Comparison of ENCODE assay signal across 9 mouse cellular contexts in the genomic region with DNA sequence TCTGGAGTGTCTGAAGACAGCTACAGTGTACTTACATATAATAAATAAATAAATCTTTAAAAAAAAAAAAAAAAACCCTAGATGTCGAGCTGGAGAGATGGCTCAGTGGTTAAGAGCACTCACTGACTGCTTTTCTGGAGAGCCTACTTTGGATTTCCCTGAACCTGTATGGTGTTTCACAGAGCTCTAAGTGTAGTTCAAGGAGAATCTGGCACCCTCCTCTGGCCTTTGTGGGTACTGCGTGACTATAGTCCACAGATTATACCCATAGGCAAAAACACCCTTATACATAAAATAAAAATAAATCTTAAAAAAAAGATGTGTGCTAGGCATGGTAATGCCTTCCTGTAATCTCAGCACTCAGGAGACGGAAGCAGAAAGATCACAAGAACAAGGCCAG. TPM values are rescaled to one million over a fixed set of nuclear protein-coding genes. Genes with fewer than 3 reads are reported as not detected.
DNase-seq lines count a peak whose midpoint lies in the region; ATAC-seq and TF ChIP-seq lines count a peak whose summit lies in the region.
"Had no signal": no experiment of that assay in that cellular context is flagged by ENCODE, and none has a peak within 500 bp of the region (broad histone marks: within the 10 kb centered on the region; RNA-seq: fewer than 3 reads in every experiment).

No protein-coding gene starts in this region.

- H3K9ac ChIP-seq in liver, embryonic 12.5 days: no peak overlapping the region
- H3K9ac ChIP-seq: heart, embryonic 15.5 days had no signal

- no peak for TF ChIP-seq POLR2A in cortical plate, adult 2 months (IDR thresholded peaks at IDR 0.05; ENCODE audit: extremely low read depth, insufficient read depth, low read length)

- H3K4me1 ChIP-seq in cortical plate, adult 2 months (ENCODE audit: control insufficient read depth, insufficient read depth, low read length): no peaks in the 10 kb centered on the region
- no peaks in the 10 kb centered on the region for H3K4me1 ChIP-seq in liver, embryonic 12.5 days

- no peak overlapping the region for H3K4me2 ChIP-seq in liver, embryonic 12.5 days
- H3K4me2 ChIP-seq: heart, embryonic 15.5 days had no signal

- ATAC-seq in liver, embryonic 12.5 days: peak; percentile 58; the same call in 1 of the 2 replicates

- WGBS in liver, embryonic 12.5 days (ENCODE audit: insufficient replicate concordance): 47% methylated on average over 3 of the region's 3 CpGs

- DNase-seq in CD4-positive, CD25-positive, alpha-beta regulatory T cell, adult 2 months (ENCODE audit: low read depth, low spot score): peak; percentile 85
- peak; percentile 72 for DNase-seq in ZHBTc4 (ENCODE audit: low read depth, low spot score)
- DNase-seq in gastrocnemius, postnatal 10 days: peak; percentile 63
- peak; percentile 82 for DNase-seq in kidney, postnatal 10 days
- DNase-seq in ovary, postnatal 14 days (ENCODE audit: low spot score): peak; percentile 34
- DNase-seq in thymus, postnatal 36 days: peak; percentile 58 to 73

- no peaks in the 10 kb centered on the region for H3K27me3 ChIP-seq in liver, embryonic 12.5 days (replicated peaks)
- H3K27me3 ChIP-seq: heart, embryonic 15.5 days had no signal

- H3K4me3 ChIP-seq in cortical plate, adult 2 months (ENCODE audit: insufficient read depth, low read length): no peak overlapping the region
- no peak overlapping the region for H3K4me3 ChIP-seq in liver, embryonic 12.5 days
- H3K4me3 ChIP-seq: heart, embryonic 15.5 days had no signal

- no peak overlapping the region for H3K27ac ChIP-seq in cortical plate, adult 2 months (ENCODE audit: insufficient read depth, low read length)
- H3K27ac ChIP-seq in liver, embryonic 12.5 days: no peak overlapping the region
- H3K27ac ChIP-seq: heart, embryonic 15.5 days had no signal

- H3K9me3 ChIP-seq in liver, embryonic 12.5 days (replicated peaks): no peaks in the 10 kb centered on the region
- H3K9me3 ChIP-seq: heart, embryonic 15.5 days had no signal

- peaks cover 90% of the 10 kb centered on the region for H3K36me3 ChIP-seq in liver, embryonic 12.5 days

- peak; percentile 58; the same call in 1 of the 2 replicates for TF ChIP-seq CTCF in cortical plate, adult 2 months (IDR thresholded peaks at IDR 0.05; ENCODE audit: extremely low read depth, insufficient read depth, low read length)

RNA-seq across cellular contexts. Expression of a gene that starts 14.5 kb away (rescaled TPM):
- polyA plus RNA-seq in cortical plate, adult 2 months (2012; rRNA removed): 55.5 and 62.0 TPM in 2 replicates
- 10 to 100 TPM; 21.1 to 23.0 TPM for total RNA-seq in gastrocnemius, postnatal 10 days (2021)
- 39.8 and 40.4 TPM in 2 replicates for polyA plus RNA-seq in liver, embryonic 12.5 days (2016; fragmentation: Nextera tagmentation; extraction: Ambion mirVana)

RNA-seq across cellular contexts. Expression of a gene that starts 19.7 kb away (rescaled TPM):
- 777 and 783 TPM in 2 replicates for polyA plus RNA-seq in cortical plate, adult 2 months (2012; rRNA removed)
- 1 to 10 TPM; 1.1 to 1.6 TPM for total RNA-seq in gastrocnemius, postnatal 10 days (2021)
- 0.18 TPM in 1 of 2 replicates, not detected in the other for polyA plus RNA-seq in liver, embryonic 12.5 days (2016; fragmentation: Nextera tagmentation; extraction: Ambion mirVana)

RNA-seq across cellular contexts. Expression of a gene that starts 30.7 kb away (rescaled TPM):
- 89.3 and 99.8 TPM in 2 replicates for polyA plus RNA-seq in cortical plate, adult 2 months (2012; rRNA removed)
- 10 to 100 TPM; 13.1 to 18.3 TPM for total RNA-seq in gastrocnemius, postnatal 10 days (2021)
- polyA plus RNA-seq in liver, embryonic 12.5 days (2016; fragmentation: Nextera tagmentation; extraction: Ambion mirVana): 22.6 and 23.9 TPM in 2 replicates

RNA-seq across cellular contexts. Expression of a gene that starts 31.2 kb away (rescaled TPM):
- polyA plus RNA-seq in cortical plate, adult 2 months (2012; rRNA removed): 70.9 and 72.7 TPM in 2 replicates
- total RNA-seq in gastrocnemius, postnatal 10 days (2021): 10 to 100 TPM; 25.2 to 30.8 TPM
- polyA plus RNA-seq in liver, embryonic 12.5 days (2016; fragmentation: Nextera tagmentation; extraction: Ambion mirVana): 34.4 and 36.7 TPM in 2 replicates

RNA-seq across cellular contexts. Expression of a gene that starts 45.9 kb away (rescaled TPM):
- 66.5 and 71.4 TPM in 2 replicates for polyA plus RNA-seq in cortical plate, adult 2 months (2012; rRNA removed)
- 1 to 10 TPM; 5.8 to 9.7 TPM for total RNA-seq in gastrocnemius, postnatal 10 days (2021)
- 10.3 and 12.1 TPM in 2 replicates for polyA plus RNA-seq in liver, embryonic 12.5 days (2016; fragmentation: Nextera tagmentation; extraction: Ambion mirVana)

Comparison
In these comparisons a context has a peak if more than half of its experiments do, and no peak if none do; other contexts are left out.
1. DNase-seq: peak in every context shown above with its lines; median percentile 85 in CD4-positive, CD25-positive, alpha-beta regulatory T cell, adult 2 months; 82 in kidney, postnatal 10 days; 72 in ZHBTc4; 66 in thymus, postnatal 36 days; 63 in gastrocnemius, postnatal 10 days; 34 in ovary, postnatal 14 days.
2. RNA of a gene that starts 19.7 kb away (polyA plus RNA-seq): 777 to 783 TPM in cortical plate, adult 2 months; 0.18 TPM in liver, embryonic 12.5 days; every median in the first group is over 100 times any median in the second.